Mouse (Mus musculus) lung, adult 2 months (tissue): ENCODE results near the gene Prkce.

Experiments
- CTCF ChIP-seq: fragments of 200-500 bp; IDR thresholded peaks from 2 replicates; pipeline ENCODE4 v1.5.1; 2011; ENCODE audit warnings: mild to moderate bottlenecking, low read length, control low read depth; ENCODE audit not compliant: insufficient read depth
- POLR2A ChIP-seq: fragments of 200-500 bp; IDR thresholded peaks from 2 replicates; pipeline ENCODE4 v1.6.1; 2011; ENCODE audit warnings: low read depth, mild to moderate bottlenecking, control low read depth, low read length, borderline replicate concordance; ENCODE audit errors: extremely low read depth

DNA sequence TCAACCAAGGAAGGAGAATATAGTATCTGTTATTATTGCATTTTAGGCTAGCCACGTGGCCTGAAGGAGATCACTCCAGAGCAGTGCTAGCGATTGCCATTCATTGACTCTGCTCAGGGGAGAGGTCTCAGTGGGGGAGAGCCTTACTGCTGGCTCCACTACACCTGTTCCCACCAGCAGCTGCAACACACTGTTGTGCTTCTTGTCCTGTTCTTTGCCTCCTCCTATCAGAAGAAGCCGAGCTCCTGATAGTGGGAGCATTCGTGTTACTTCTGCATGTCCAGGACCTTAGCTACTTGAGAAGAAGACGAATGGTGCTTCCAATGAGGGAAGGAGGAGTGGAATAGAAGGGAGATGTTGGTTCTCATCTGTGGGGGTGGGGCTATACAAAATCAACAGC is 195.8 kb downstream of the Prkce start:
- no peak for TF ChIP-seq POLR2A
- no peak for TF ChIP-seq CTCF
